ENCODE assay signal across 8 mouse cellular contexts in genomic region chr10:81643449-81644055, GRCm38 (mm10). TPM values are rescaled to one million over a fixed set of nuclear protein-coding genes. Genes with fewer than 3 reads are reported as not detected.
DNase-seq lines count a peak whose midpoint lies in the region; ATAC-seq lines count a peak whose summit lies in the region.

No protein-coding gene starts in this region.

- H3K9ac ChIP-seq in hindbrain, embryonic 12.5 days, result peak overlapping the region; percentile 92

- no peaks in the 10 kb centered on the region for H3K36me3 ChIP-seq in hindbrain, embryonic 12.5 days

- ATAC-seq in hindbrain, embryonic 12.5 days (ENCODE audit: low FRiP score), result peak; percentile 90

- H3K4me3 ChIP-seq in hindbrain, embryonic 12.5 days, result peak overlapping the region; percentile 61

- WGBS in hindbrain, embryonic 12.5 days, result under 1% methylated on average over 74 of the region's 75 CpGs

- peaks cover 26% of the 10 kb centered on the region for H3K4me1 ChIP-seq in hindbrain, embryonic 12.5 days

- H3K27me3 ChIP-seq in hindbrain, embryonic 12.5 days, result no peaks in the 10 kb centered on the region; the same call in 1 of the 2 replicates

- peak overlapping the region; percentile 81 for H3K4me2 ChIP-seq in hindbrain, embryonic 12.5 days (replicated peaks)

- H3K27ac ChIP-seq in hindbrain, embryonic 12.5 days, result peak overlapping the region; percentile 97

- H3K9me3 ChIP-seq in hindbrain, embryonic 12.5 days (replicated peaks), result no peaks in the 10 kb centered on the region

- peak; percentile 94 for DNase-seq in Muller cell, postnatal 12 days (ENCODE audit: inconsistent ontology term)
- peak; percentile 99 for DNase-seq in cerebellum, adult 9-11 months
- DNase-seq in frontal cortex, postnatal 10 days (ENCODE audit: low spot score in 2 of 2), result peak; percentile 92 to 96
- DNase-seq in layer of hippocampus, postnatal 14 days (ENCODE audit: low spot score in 2 of 2), result peak; percentile 95 to 96
- peak; percentile 95 for DNase-seq in lung, postnatal 14 days
- DNase-seq in retina, adult 2 months (ENCODE audit: low read depth, low spot score), result peak; percentile 89
- peak; percentile 94 to 98 for DNase-seq in thymus, postnatal 36 days

RNA-seq across cellular contexts. Expression of gene Gm10778, which starts 5.3 kb away (rescaled TPM):
- polyA plus RNA-seq in hindbrain, embryonic 12.5 days (2016; fragmentation: Nextera tagmentation; extraction: Ambion mirVana), result 5.2 and 5.6 TPM in 2 replicates
- total RNA-seq in layer of hippocampus, postnatal 14 days (2021), result 1 to 10 TPM; 3.5 to 3.9 TPM

RNA-seq across cellular contexts. Expression of gene Ankrd24, which starts 15.2 kb away (rescaled TPM):
- polyA plus RNA-seq in hindbrain, embryonic 12.5 days (2016; fragmentation: Nextera tagmentation; extraction: Ambion mirVana), result 8.6 and 10.5 TPM in 2 replicates
- total RNA-seq in layer of hippocampus, postnatal 14 days (2021), result 10 to 100 TPM; 32.5 to 36.3 TPM

RNA-seq across cellular contexts. Expression of gene Sirt6, which starts 16.0 kb away (rescaled TPM):
- 52.7 and 55.5 TPM in 2 replicates for polyA plus RNA-seq in hindbrain, embryonic 12.5 days (2016; fragmentation: Nextera tagmentation; extraction: Ambion mirVana)
- total RNA-seq in layer of hippocampus, postnatal 14 days (2021), result 10 to 100 TPM; 27.8 to 30.3 TPM

RNA-seq across cellular contexts. Expression of gene BC025920, which starts 37.5 kb away (rescaled TPM):
- polyA plus RNA-seq in hindbrain, embryonic 12.5 days (2016; fragmentation: Nextera tagmentation; extraction: Ambion mirVana), result 1.2 and 1.3 TPM in 2 replicates
- total RNA-seq in layer of hippocampus, postnatal 14 days (2021), result 1 to 10 TPM; 2.6 to 2.8 TPM

RNA-seq across cellular contexts. Expression of gene Tle6, which starts 42.7 kb away (rescaled TPM):
- 8.2 and 8.3 TPM in 2 replicates for polyA plus RNA-seq in hindbrain, embryonic 12.5 days (2016; fragmentation: Nextera tagmentation; extraction: Ambion mirVana)
- 1 to 10 TPM; 2.0 to 3.5 TPM for total RNA-seq in layer of hippocampus, postnatal 14 days (2021)

Comparison
In these comparisons a context has a peak if more than half of its experiments do, and no peak if none do; other contexts are left out.
1. Peak in every context shown above with its lines: DNase-seq, ATAC-seq, H3K4me3 ChIP-seq and H3K27ac ChIP-seq.